Mouse (Mus musculus) thymus, adult 2 months (tissue): ENCODE results near the gene Rrp12.

ENCODE experiments used
- CTCF ChIP-seq: fragments of 200-500 bp; IDR thresholded peaks from 2 replicates; pipeline ENCODE4 v1.5.1; 2012; ENCODE audit warnings: mild to moderate bottlenecking, control low read depth, low read length, moderate library complexity, borderline replicate concordance; ENCODE audit not compliant: control insufficient read depth, poor library complexity, insufficient read depth; ENCODE audit errors: extremely low read depth
- POLR2A ChIP-seq: fragments of 200-500 bp; IDR thresholded peaks from 2 replicates; pipeline ENCODE4 v1.6.1; 2012; ENCODE audit warnings: mild to moderate bottlenecking, low read length, control low read depth, moderate library complexity; ENCODE audit not compliant: control insufficient read depth, poor library complexity, insufficient read depth; ENCODE audit errors: extremely low read depth

DNA sequence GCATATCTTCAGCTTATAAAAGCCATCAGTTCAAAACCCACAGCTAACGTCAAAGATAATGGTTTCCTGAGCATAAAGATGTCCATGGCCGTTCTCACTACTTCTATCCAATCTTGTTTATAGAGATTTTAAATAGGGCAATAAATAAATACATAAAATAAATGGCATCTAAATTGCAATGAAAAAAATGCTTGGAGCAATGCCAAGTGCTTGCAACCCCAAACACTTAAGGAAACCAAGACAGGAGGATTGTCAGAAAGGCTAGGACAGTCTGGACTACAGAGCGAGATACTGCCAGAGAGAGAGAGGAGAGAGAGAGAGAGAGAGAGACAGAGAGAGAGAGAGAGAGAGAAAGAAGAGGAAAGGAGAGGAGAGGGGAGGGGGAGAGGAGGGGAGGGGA, 69.4 kb downstream of the Rrp12 start:
- TF ChIP-seq CTCF (no peak), POLR2A (no peak)
